Mouse (Mus musculus): ENCODE data around the gene Mrps12.

DNA sequence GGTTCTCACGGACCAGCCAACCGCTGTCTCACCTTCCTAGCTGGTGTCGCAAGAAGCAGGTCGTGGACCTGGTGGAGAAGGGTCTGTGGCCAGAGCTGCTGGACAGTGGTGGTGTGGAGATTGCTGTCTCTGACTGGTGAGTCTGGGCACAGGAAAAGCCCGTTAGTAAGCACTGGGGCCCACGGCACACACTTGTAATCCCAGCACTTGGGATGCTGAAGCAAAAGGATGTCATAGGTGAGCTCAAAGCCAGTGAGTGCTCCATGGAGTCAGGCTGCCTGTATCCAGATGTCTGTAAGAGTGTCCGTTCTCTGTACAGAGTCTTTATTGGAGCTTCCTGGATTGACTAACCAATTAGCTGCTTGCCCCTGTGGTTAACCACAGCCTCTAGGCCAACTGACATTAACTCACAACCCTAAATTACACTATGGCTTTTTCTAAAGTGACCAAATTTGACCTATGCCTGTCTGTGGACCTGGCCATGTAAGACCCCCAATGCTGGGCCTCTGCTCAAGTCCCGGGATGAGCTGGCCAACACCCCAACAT lies 46.6 kb downstream of the Mrps12 start:
- TF ChIP-seq POLR2A (IDR thresholded peaks at IDR 0.05; ENCODE audit: control insufficient read depth, extremely low read depth, insufficient read depth, low read length, poor library complexity) = no peak
- no peak for TF ChIP-seq CTCF (IDR thresholded peaks at IDR 0.05; ENCODE audit: borderline replicate concordance, control insufficient read depth, extremely low read depth, insufficient read depth, low read length, poor library complexity)

Data from thymus, adult 2 months (tissue).